Comparison of ENCODE assay signal across 8 mouse cellular contexts in genomic region chr16:72913134-72913533, GRCm38 (mm10).
DNase-seq lines count a peak whose midpoint lies in the region; ATAC-seq lines count a peak whose summit lies in the region.

No protein-coding gene starts in this region.

- no peak overlapping the region for H3K4me3 ChIP-seq in hindbrain, embryonic 13.5 days
- H3K4me3 ChIP-seq in hindbrain, embryonic 11.5 days (ENCODE audit: low read depth, low read length), result no peak overlapping the region

- H3K27ac ChIP-seq in hindbrain, embryonic 13.5 days, result 0 out of 2 replicates have a peak overlapping the region, but pooled peaks have one; percentile 40
- no peak overlapping the region for H3K27ac ChIP-seq in hindbrain, embryonic 11.5 days (ENCODE audit: low read depth, low read length)

- peaks cover 3% of the 10 kb centered on the region; the same call in 1 of the 2 replicates for H3K9me3 ChIP-seq in hindbrain, embryonic 13.5 days
- H3K9me3 ChIP-seq in hindbrain, embryonic 11.5 days (ENCODE audit: control insufficient read depth, low read length), result no peaks in the 10 kb centered on the region

- H3K4me1 ChIP-seq in hindbrain, embryonic 13.5 days (replicated peaks), result peaks cover 13% of the 10 kb centered on the region
- H3K4me1 ChIP-seq in hindbrain, embryonic 11.5 days (replicated peaks; ENCODE audit: control insufficient read depth, insufficient read depth, low read length), result no peaks in the 10 kb centered on the region

- no peak overlapping the region for H3K4me2 ChIP-seq in hindbrain, embryonic 13.5 days
- H3K4me2 ChIP-seq in hindbrain, embryonic 11.5 days (replicated peaks; ENCODE audit: low read depth, low read length), result no peak overlapping the region

- 0 out of 2 replicates have a peak, but pooled peaks have one; percentile 17 for ATAC-seq in hindbrain, embryonic 13.5 days (ENCODE audit: low FRiP score)
- ATAC-seq in hindbrain, embryonic 11.5 days (ENCODE audit: low FRiP score), result no peak
- peak; percentile 85 for ATAC-seq in frontal cortex, adult (ENCODE audit: low TSS enrichment)

- no peak for DNase-seq in hindbrain, embryonic 11.5 days (ENCODE audit: low spot score)
- peak; percentile 75 to 76 for DNase-seq in adrenal gland, postnatal 36 days
- peak; percentile 54 for DNase-seq in layer of hippocampus, adult 9-11 months
- peak; percentile 51 to 57 for DNase-seq in right cerebral cortex, postnatal 36 days (ENCODE audit: low spot score in 2 of 2)
- DNase-seq in Muller cell, postnatal 12 days (ENCODE audit: inconsistent ontology term), result no peak
- no peak for DNase-seq in spleen, adult 18-20 months

- no peak overlapping the region for H3K9ac ChIP-seq in hindbrain, embryonic 13.5 days
- no peak overlapping the region for H3K9ac ChIP-seq in hindbrain, embryonic 11.5 days (ENCODE audit: low read depth, low read length)

- no peaks in the 10 kb centered on the region for H3K27me3 ChIP-seq in hindbrain, embryonic 13.5 days
- no peaks in the 10 kb centered on the region for H3K27me3 ChIP-seq in hindbrain, embryonic 11.5 days (ENCODE audit: control insufficient read depth, insufficient read depth, low read length)

- 47% methylated on average over 5 of the region's 5 CpGs for WGBS in hindbrain, embryonic 13.5 days
- WGBS in hindbrain, embryonic 11.5 days, result 78% methylated on average over 5 of the region's 5 CpGs

- no peaks in the 10 kb centered on the region for H3K36me3 ChIP-seq in hindbrain, embryonic 13.5 days
- no peaks in the 10 kb centered on the region for H3K36me3 ChIP-seq in hindbrain, embryonic 11.5 days (ENCODE audit: control insufficient read depth, insufficient read depth, low read length)

Comparison
In these comparisons a context has a peak if more than half of its experiments do, and no peak if none do; other contexts are left out.
1. DNase-seq: peak in adrenal gland, postnatal 36 days (2 of 2), layer of hippocampus, adult 9-11 months (single experiment) and right cerebral cortex, postnatal 36 days (2 of 2); none in hindbrain, embryonic 11.5 days (single experiment), Muller cell, postnatal 12 days (single experiment) and spleen, adult 18-20 months (0 of 2).